Mouse (Mus musculus) lung, postnatal 0 days (tissue): ENCODE results near the gene Dcaf4. TPM values are rescaled to one million over a fixed set of nuclear protein-coding genes. Genes with fewer than 3 reads are reported as not detected.

Experiments
- ATAC-seq: fragments of 200-750 bp; cut with Nextera tagmentation; 2 replicates; pipeline ENCODE4 v1.8.0; 2017; ENCODE audit warnings: moderate library complexity
- DNase-seq: peaks from one replicate; pipeline ENCODE4 v3.0.0-alpha.2; 2016; ENCODE audit warnings: low spot score
- H3K27ac ChIP-seq: fragments of 300-500 bp; sonication (generic); 2 replicates; pipeline ENCODE4 v1.5.1; 2014; ENCODE audit warnings: antibody characterized with exemption, mild to moderate bottlenecking, low read length, mixed read lengths
- H3K27me3 ChIP-seq: fragments of 300-500 bp; sonication (generic); replicated peaks from 2 replicates; pipeline ENCODE4 v1.6.1; 2014; ENCODE audit warnings: low read length, mixed read lengths; ENCODE audit not compliant: insufficient read depth
- H3K36me3 ChIP-seq: fragments of 300-500 bp; sonication (generic); 2 replicates; pipeline ENCODE4 v1.6.1; 2014; ENCODE audit warnings: low read length, mixed read lengths; ENCODE audit not compliant: insufficient read depth
- H3K4me1 ChIP-seq: fragments of 300-500 bp; sonication (generic); 2 replicates; pipeline ENCODE4 v1.6.1; 2014; ENCODE audit warnings: antibody characterized with exemption, low read depth, low read length, mixed read lengths; ENCODE audit not compliant: insufficient read depth
- H3K4me2 ChIP-seq: fragments of 300-500 bp; sonication (generic); replicated peaks from 2 replicates; pipeline ENCODE4 v1.6.1; 2014; ENCODE audit warnings: low read depth, mild to moderate bottlenecking, low read length, moderate library complexity, mixed read lengths
- H3K4me3 ChIP-seq: fragments of 300-500 bp; sonication (generic); 2 replicates; pipeline ENCODE4 v1.5.1; 2014; ENCODE audit warnings: low read depth, low read length
- H3K9ac ChIP-seq: fragments of 300-500 bp; sonication (generic); replicated peaks from 2 replicates; pipeline ENCODE4 v1.6.1; 2014; ENCODE audit warnings: low read depth, mild to moderate bottlenecking
- H3K9me3 ChIP-seq: fragments of 300-500 bp; sonication (generic); 2 replicates; pipeline ENCODE4 v1.6.1; 2016; ENCODE audit warnings: low read length, mixed read lengths
- CTCF ChIP-seq: IDR thresholded peaks from 2 replicates; pipeline ENCODE4 v1.5.1; 2016; ENCODE audit warnings: antibody characterized with exemption, mild to moderate bottlenecking
- EP300 ChIP-seq: IDR thresholded peaks from 2 replicates; pipeline ENCODE4 v1.6.1; 2016; ENCODE audit warnings: antibody characterized with exemption, mild to moderate bottlenecking, control low read depth
- WGBS: fragments of 180-500 bp; shearing (Covaris S2); extraction: QIAGEN DNeasy Blood & Tissue Kit; methylation state at CpG from one replicate; pipeline ENCODE4 v1.1.7; 2014; 5-methylcytosine and 5-hydroxymethylcytosine counted together
- polyA plus RNA-seq: library from polyadenylated mRNA; unstranded; fragments of >200 nt; fragmentation: Nextera tagmentation; extraction: Ambion mirVana; gene quantifications from 2 replicates; pipeline ENCODE4 v1.2.1, GENCODE M21; 2015

Dcaf4 gene
- polyA plus RNA-seq, 1 experiment from 2014 or later: 10.4 TPM

DNA sequence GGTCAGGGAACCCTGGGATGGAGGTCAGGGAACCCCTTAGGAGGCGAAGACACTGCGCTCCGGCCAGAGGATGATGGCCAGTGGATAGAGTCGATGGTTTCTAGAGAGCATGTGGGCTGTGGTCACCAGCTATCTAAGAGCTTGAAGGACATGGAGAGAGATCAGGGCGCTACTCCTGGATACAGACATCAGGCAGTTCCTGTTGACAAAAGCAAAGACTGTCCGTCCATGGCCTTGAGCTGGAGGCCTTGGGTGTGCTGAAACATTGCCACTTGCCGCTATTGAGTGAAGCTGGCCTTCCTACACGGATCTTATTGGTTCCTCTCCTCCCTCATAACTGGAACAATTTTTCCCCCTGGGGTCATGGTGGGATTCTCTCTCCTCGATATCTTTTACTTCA lies 26.1 kb upstream of the Dcaf4 start:
- H3K9me3 ChIP-seq: no peaks in the 10 kb centered on the region
- no peak overlapping the region for H3K4me3 ChIP-seq
- no peak overlapping the region for H3K9ac ChIP-seq
- DNase-seq (no peak), ATAC-seq (no peak)
- H3K4me1 ChIP-seq: no peaks in the 10 kb centered on the region
- no peak for TF ChIP-seq CTCF
- TF ChIP-seq EP300: no peak
- no peaks in the 10 kb centered on the region for H3K27me3 ChIP-seq
- no peak overlapping the region for H3K4me2 ChIP-seq
- H3K27ac ChIP-seq: no peak overlapping the region
- no peaks in the 10 kb centered on the region for H3K36me3 ChIP-seq
- WGBS: 76% methylated on average over 9 of the region's 9 CpGs

GRCm38 (mm10) chr12:83495248-83495960 lies 24.9 kb upstream of the Dcaf4 start:
- ATAC-seq: no peak
- no peaks in the 10 kb centered on the region for H3K9me3 ChIP-seq
- H3K4me1 ChIP-seq: no peaks in the 10 kb centered on the region
- H3K27me3 ChIP-seq: no peaks in the 10 kb centered on the region
- no peak overlapping the region for H3K4me2 ChIP-seq
- TF ChIP-seq CTCF: no peak
- TF ChIP-seq EP300: no peak
- WGBS: 52% methylated on average over 4 of the region's 4 CpGs
- no peak overlapping the region for H3K9ac ChIP-seq
- no peak for DNase-seq
- H3K27ac ChIP-seq: no peak overlapping the region
- no peaks in the 10 kb centered on the region for H3K36me3 ChIP-seq
- H3K4me3 ChIP-seq: no peak overlapping the region

- H3K4me1 ChIP-seq: no peaks in the 10 kb centered on the region
- no peaks in the 10 kb centered on the region for H3K27me3 ChIP-seq
- H3K36me3 ChIP-seq: no peaks in the 10 kb centered on the region
- no peak overlapping the region for H3K4me2 ChIP-seq
- no peak for DNase-seq
- ATAC-seq: no peak
- H3K9ac ChIP-seq: no peak overlapping the region
- no peak overlapping the region for H3K4me3 ChIP-seq
- H3K27ac ChIP-seq: no peak overlapping the region
- TF ChIP-seq CTCF (no peak), EP300 (no peak)
- no peaks in the 10 kb centered on the region for H3K9me3 ChIP-seq
- 42% methylated on average over 9 of the region's 9 CpGs for WGBS
These were observed 24.3 kb upstream of the Dcaf4 start for GRCm38 (mm10) chr12:83495961-83496282.

DNA sequence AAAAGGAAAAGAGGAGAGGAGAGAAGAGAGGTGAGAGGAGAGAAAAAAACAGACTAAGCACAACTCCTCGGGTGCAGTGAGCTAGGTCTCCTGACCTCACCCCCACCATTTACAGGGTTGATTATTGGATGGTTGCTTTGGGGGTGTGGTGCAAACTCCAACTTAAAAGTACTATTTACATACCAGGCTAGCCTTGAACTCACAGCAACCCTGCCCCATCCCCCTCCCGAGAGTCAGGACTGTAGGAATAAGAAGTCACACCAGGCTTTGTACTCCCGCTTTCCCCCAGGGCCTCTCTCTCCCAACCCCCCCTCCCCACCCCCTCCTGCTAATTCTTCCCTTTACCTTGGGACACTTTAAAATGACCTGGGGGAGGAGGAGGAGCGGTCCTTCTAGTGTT lies 23.9 kb upstream of the Dcaf4 start:
- no peaks in the 10 kb centered on the region for H3K36me3 ChIP-seq
- no peaks in the 10 kb centered on the region for H3K27me3 ChIP-seq
- H3K4me1 ChIP-seq: no peaks in the 10 kb centered on the region
- H3K4me3 ChIP-seq: no peak overlapping the region
- no peak for DNase-seq
- H3K9ac ChIP-seq: no peak overlapping the region
- no peak for ATAC-seq
- no peak overlapping the region for H3K4me2 ChIP-seq
- no peak overlapping the region for H3K27ac ChIP-seq
- H3K9me3 ChIP-seq: no peaks in the 10 kb centered on the region
- TF ChIP-seq CTCF (no peak), EP300 (no peak)
- 59% methylated on average over 4 of the region's 4 CpGs for WGBS

- Histone ChIP-seq H3K9me3 (no peaks in the 10 kb centered on the region), H3K9ac (no peak overlapping the region), H3K27ac (no peak overlapping the region), H3K27me3 (no peaks in the 10 kb centered on the region), H3K4me1 (no peaks in the 10 kb centered on the region), H3K36me3 (no peaks in the 10 kb centered on the region), H3K4me2 (no peak overlapping the region), H3K4me3 (no peak overlapping the region)
- TF ChIP-seq CTCF (no peak), EP300 (no peak)
- DNase-seq: no peak
- WGBS: 87% methylated on average over 6 of the region's 6 CpGs
- ATAC-seq: no peak
These were observed 23.5 kb upstream of the Dcaf4 start for GRCm38 (mm10) chr12:83496736-83497135.

- DNase-seq: no peak
- no peak for ATAC-seq
- Histone ChIP-seq H3K36me3 (no peaks in the 10 kb centered on the region), H3K9ac (no peak overlapping the region), H3K4me1 (no peaks in the 10 kb centered on the region), H3K9me3 (no peaks in the 10 kb centered on the region), H3K27me3 (no peaks in the 10 kb centered on the region), H3K4me2 (no peak overlapping the region), H3K4me3 (no peak overlapping the region), H3K27ac (no peak overlapping the region)
- TF ChIP-seq CTCF (no peak; the same call in 1 of the 2 replicates), EP300 (no peak)
- WGBS: 79% methylated on average over 3 of the region's 3 CpGs
These were observed 22.3 kb upstream of the Dcaf4 start for GRCm38 (mm10) chr12:83497959-83498358.

GRCm38 (mm10) chr12:83499256-83499655 lies 21.0 kb upstream of the Dcaf4 start:
- H3K4me3 ChIP-seq: no peak overlapping the region
- no peak for TF ChIP-seq EP300
- no peak for TF ChIP-seq CTCF
- 68% methylated on average over 5 of the region's 5 CpGs for WGBS
- no peak overlapping the region for H3K27ac ChIP-seq
- no peaks in the 10 kb centered on the region for H3K4me1 ChIP-seq
- DNase-seq (no peak), ATAC-seq (no peak)
- no peak overlapping the region for H3K9ac ChIP-seq
- H3K27me3 ChIP-seq: no peaks in the 10 kb centered on the region
- H3K9me3 ChIP-seq: no peaks in the 10 kb centered on the region
- H3K4me2 ChIP-seq: no peak overlapping the region
- no peaks in the 10 kb centered on the region for H3K36me3 ChIP-seq
